Mouse (Mus musculus): Measurements from ENCODE around the gene Il17re.

Gene Il17re

GRCm38 (mm10) chr6:113444207-113444965, 13.9 kb upstream of the Il17re start:
- peak; percentile 28 for DNase-seq

- no peak for DNase-seq
Observed at GRCm38 (mm10) chr6:113447639-113448038, 10.6 kb upstream of the Il17re start.

DNA sequence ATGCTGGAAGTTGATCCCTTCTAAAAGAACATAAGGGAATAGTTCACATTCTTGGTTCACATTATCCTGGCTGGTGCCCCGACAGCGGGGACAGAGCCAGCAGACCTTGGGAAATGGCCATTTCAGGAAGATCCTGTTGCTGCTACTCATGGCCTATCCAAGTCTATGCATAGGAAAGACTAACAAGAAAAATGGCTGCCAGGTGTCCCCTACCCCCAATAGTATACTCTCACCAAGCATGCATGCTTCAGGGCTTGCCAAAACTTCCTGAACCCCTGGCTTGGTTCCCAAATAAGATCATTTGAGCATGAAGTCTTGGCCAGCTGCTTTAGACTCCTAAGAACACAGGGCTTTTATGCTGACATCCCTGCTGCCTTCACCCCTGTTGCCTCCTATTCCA, 6.4 kb upstream of the Il17re start:
- DNase-seq = peak; percentile 40

DNA sequence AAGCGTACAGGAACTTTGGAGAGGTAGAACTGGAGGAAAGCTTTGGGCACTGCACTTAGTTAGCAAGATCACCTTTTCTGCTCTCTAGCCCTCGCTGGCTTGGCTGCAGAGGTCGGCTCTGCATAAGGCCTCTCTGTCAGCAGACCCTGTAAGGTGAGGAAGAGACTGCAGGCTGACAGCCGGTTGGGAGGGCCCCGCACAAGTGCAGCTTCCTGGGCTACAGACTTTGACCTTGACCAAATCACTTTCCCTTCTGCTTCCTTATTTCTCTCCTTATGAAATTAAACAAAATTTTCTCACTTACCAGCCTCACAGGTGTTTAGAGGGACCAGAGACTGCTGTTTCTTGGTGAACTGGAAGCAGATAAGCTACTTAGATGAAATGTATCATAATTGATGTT, 3.3 kb upstream of the Il17re start:
- no peak for DNase-seq

DNA sequence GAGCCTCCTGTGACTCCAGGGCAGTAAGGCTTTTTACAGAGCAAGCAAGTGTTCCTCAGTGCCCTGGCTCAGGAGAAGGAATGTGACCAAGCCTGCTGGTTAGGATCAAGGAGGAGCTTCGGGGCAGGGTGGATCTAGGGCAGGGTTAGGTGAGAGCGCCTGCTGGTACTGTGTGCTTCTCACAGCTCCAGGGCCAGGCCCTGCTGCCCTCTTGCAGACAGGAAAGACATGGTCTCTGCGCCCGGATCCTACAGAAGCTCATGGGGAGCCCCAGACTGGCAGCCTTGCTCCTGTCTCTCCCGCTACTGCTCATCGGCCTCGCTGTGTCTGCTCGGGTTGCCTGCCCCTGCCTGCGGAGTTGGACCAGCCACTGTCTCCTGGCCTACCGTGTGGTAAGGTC, 351 bp downstream of the Il17re start:
- DNase-seq = peak; percentile 59

- DNase-seq = no peak
Observed at GRCm38 (mm10) chr6:113464040-113464439, 5.8 kb downstream of the Il17re start.

DNA sequence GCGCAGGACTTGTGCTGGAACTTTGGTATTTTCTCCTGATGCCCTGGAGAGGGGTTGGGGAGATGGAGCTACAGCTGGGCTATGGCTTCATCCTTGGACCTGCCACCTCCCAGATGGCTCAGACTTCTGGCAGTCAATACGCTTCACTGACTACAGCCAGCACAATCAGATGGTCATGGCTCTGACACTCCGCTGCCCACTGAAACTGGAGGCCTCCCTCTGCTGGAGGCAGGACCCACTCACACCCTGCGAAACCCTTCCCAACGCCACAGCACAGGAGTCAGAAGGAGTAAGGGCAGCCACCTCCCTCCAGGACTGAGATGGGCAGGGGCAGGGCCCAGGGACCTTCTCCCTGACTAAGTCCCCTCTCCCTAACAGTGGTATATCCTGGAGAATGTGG, 7.3 kb downstream of the Il17re start:
- DNase-seq = no peak

DNA sequence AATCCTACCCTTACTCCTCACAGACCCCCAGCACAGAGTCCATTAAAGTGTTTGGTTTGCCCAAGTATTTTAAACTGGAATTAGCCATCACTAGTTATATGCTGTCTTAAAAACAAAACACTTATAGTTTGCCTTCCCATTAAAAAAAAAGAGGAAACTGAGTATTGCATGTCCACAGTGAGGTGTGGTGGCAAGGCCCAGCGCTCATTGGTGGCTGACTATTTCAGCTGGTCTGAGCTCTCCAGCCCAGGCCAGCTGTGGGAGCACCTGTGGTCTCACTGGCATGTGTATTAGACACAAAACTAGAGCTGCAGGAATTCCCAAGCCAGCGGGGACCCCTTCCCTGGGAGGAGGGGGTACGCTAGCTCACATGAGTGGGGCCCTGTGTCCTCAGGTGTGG, 10.2 kb downstream of the Il17re start:
- DNase-seq = no peak

- DNase-seq = peak; percentile 80
Observed at GRCm38 (mm10) chr6:113469021-113469420, 10.7 kb downstream of the Il17re start.

GRCm38 (mm10) chr6:113469432-113469831, 11.1 kb downstream of the Il17re start:
- DNase-seq = peak; percentile 86

DNA sequence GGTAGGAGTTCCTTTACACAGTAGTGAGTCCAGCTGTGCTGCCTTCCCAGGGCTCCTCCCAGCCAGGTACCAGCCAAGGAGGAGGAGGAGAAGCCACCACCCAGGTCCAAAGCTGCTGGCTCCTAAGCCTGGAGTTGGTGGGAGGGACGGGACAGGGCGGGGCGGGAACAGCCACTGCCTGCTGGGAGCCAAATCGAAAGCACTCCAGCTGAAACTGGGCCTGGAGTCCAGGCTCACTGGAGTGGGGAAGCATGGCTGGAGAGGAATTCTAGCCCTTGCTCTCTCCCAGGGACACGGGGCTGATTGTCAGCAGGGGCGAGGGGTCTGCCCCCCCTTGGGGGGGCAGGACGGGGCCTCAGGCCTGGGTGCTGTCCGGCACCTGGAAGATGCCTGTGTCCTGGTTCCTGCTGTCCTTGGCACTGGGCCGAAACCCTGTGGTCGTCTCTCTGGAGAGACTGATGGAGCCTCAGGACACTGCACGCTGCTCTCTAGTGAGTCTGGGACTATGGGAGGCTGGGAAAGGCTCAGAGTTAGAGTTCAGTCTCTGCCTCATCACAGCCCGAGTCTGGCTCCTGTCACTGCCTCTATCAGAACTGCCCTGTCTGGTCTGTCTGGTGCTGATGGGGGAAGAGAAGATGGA, 13.1 kb downstream of the Il17re start, which contains the start of gene Il17rc:
Gene Il17rc (plus strand): TSS at position 131 of the 640 bp plus-strand sequence.
- DNase-seq = peak; percentile 76

DNA sequence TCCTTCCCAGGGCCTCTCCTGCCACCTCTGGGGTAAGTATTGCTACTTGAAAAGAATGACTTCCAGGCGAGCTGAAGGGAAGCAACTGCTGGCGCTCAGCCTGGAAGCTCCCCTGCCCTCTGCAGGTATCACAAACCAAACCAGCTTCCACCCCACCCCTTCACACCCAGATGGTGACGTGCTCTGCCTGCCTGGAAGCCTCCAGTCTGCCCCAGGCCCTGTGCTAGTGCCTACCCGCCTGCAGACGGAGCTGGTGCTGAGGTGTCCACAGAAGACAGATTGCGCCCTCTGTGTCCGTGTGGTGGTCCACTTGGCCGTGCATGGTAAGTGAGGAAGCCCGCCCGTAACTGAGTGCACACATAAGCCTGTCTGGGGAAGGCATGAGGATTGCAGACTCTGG, 13.8 kb downstream of the Il17re start:
- no peak for DNase-seq

- no peak for DNase-seq
Observed at GRCm38 (mm10) chr6:113473246-113473645, 15.0 kb downstream of the Il17re start.

DNA sequence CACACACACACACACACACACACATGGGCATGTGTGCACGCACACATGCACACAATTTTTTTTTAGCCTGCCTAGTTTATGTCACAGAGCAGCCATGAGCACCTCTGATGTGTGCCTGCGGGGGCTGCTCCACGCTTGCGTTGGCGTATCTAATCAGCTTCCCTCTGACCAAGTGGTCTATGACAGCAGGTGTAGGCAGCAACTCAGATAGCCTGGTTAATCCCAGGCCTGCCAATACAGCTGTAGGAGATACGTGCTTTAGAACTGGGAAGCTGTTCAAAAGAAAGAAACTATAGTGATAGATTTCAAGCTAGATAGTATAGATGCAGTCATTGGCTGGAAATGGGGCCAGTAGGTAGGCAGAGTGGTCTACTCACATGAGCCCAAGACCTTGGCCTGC, 15.4 kb downstream of the Il17re start:
- DNase-seq = no peak

DNA sequence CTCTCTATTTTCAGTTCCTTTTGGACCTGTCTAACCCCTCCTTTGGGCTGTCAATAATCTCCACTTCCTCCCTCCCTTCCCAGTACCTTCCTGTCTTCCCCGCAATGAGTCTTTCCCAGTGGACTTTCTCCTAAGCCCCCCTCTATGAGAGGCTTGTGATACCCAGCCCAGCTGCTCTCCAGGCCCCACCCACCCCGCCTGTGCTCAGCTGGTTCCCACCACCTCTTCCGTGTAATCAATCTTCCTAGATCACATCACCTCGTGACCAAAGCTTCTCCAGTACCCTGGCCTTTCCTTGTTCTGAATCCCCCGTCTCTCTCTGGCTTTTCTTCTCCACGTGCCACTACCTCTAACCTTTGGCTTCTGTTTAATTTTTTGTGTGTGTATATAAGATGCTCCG, 19.1 kb downstream of the Il17re start:
- no peak for DNase-seq

DNA sequence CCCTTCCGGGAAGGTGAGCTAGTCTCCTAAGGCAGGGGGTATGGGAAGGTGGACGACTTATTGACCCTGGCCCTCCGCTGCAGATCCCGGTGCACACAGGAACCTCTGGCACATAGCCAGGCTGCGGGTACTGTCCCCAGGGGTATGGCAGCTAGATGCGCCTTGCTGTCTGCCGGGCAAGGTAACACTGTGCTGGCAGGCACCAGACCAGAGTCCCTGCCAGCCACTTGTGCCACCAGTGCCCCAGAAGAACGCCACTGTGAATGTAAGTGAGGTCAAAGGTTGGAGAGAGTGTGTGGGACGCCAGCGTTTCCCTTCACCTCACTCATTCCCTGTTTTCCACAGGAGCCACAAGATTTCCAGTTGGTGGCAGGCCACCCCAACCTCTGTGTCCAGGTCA, 20.6 kb downstream of the Il17re start:
- peak; percentile 30 for DNase-seq

- DNase-seq = peak; percentile 60
Observed at GRCm38 (mm10) chr6:113480555-113481373, 22.5 kb downstream of the Il17re start.

GRCm38 (mm10) chr6:113482477-113483099, 24.3 kb downstream of the Il17re start:
- peak; percentile 66 for DNase-seq

GRCm38 (mm10) chr6:113483100-113483615, 24.9 kb downstream of the Il17re start, which contains the start of gene Creld1:
Gene Creld1, plus strand, starts transcription at chr6:113483297.
- peak; percentile 95 for DNase-seq

GRCm38 (mm10) chr6:113483729-113484128, 25.4 kb downstream of the Il17re start:
- DNase-seq = no peak

DNA sequence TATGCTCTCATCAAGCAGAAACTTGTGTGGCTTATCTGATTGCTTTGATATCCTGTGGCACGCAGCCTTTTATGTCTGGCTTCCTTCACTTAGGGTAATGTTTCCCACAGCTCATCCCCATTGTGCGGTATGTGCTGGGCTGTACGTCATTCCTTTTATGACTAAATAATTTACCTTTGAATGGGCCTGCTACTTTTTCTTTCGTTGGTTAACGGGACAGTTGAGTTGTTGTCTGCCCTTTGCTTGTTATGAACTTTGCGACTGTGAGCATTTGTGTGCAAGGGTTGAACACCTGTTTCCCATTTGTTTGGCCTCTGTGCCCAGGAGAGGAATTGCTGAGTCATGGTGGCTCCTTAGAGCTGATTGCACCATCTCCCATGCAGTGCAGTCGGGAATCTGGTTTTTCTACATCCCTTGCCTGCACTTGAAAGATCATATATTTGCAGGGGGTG, 28.9 kb downstream of the Il17re start:
- no peak for DNase-seq

- no peak for DNase-seq
Observed at GRCm38 (mm10) chr6:113489410-113489809, 31.1 kb downstream of the Il17re start.

Measured in kidney, adult 18-20 months (tissue).